Mouse (Mus musculus): ENCODE measurements around the gene Vezt. TPM values are rescaled to one million over a fixed set of nuclear protein-coding genes. Genes with fewer than 3 reads are reported as not detected.

Vezt gene
- total RNA-seq, 1 experiment = 18.8 TPM

GRCm38 (mm10) chr10:94072916-94073465 lies 37.4 kb upstream of the Vezt start:
- DNase-seq (ENCODE audit: low read depth, low spot score) = no peak
- Histone ChIP-seq H3K9ac (ENCODE audit: insufficient read depth, low read depth, low read length, poor library complexity, severe bottlenecking) (no peak overlapping the region), H3K9me3 (ENCODE audit: control insufficient read depth, insufficient read depth, low read depth, low read length) (no peaks in the 10 kb centered on the region), H3K4me1 (ENCODE audit: control insufficient read depth in 2 of 2, insufficient read depth in 2 of 2, low read length in 2 of 2, poor library complexity in 1 of 2) (0 out of 4 replicates have a peak, but pooled peaks cover 0 to 2% of the 10 kb centered on the region in 2 experiments), H3K27ac (ENCODE audit: insufficient read depth, low read depth, low read length, poor library complexity, severe bottlenecking) (no peak overlapping the region), H3K4me3 (ENCODE audit: insufficient read depth in 1 of 2, low read depth in 1 of 2, low read length in 2 of 2, poor library complexity in 1 of 2, severe bottlenecking in 1 of 2) (no peak overlapping the region), H3K36me3 (ENCODE audit: control insufficient read depth, insufficient read depth, low read length, poor library complexity, severe bottlenecking) (no peaks in the 10 kb centered on the region)
- TF ChIP-seq CHD2 (IDR thresholded peaks at IDR 0.05; ENCODE audit: low read depth, low read length) (no peak), MAFK (IDR thresholded peaks at IDR 0.05; ENCODE audit: insufficient read depth, low read depth, low read length) (no peak), ZC3H11A (IDR thresholded peaks at IDR 0.05; ENCODE audit: borderline replicate concordance, low read depth, low read length) (no peak), ZNF384 (IDR thresholded peaks at IDR 0.05; ENCODE audit: low read depth, low read length) (no peak), HCFC1 (IDR thresholded peaks at IDR 0.05; ENCODE audit: borderline replicate concordance, insufficient read depth, low read length) (no peak)
- in situ Hi-C loops (cut with MboI; ENCODE audit: low sequenced_read_pairs in 2 of 2, unreplicated experiment in 2 of 2) = no loop called here

GRCm38 (mm10) chr10:94072261-94072915 lies 36.8 kb upstream of the Vezt start:
- H3K9me3 ChIP-seq (ENCODE audit: control insufficient read depth, insufficient read depth, low read depth, low read length) = no peaks in the 10 kb centered on the region
- DNase-seq (ENCODE audit: low read depth, low spot score) = no peak
- no peak overlapping the region for H3K4me3 ChIP-seq (ENCODE audit: insufficient read depth in 1 of 2, low read depth in 1 of 2, low read length in 2 of 2, poor library complexity in 1 of 2, severe bottlenecking in 1 of 2)
- 0 out of 4 replicates have a peak, but pooled peaks cover 0 to 2% of the 10 kb centered on the region in 2 experiments for H3K4me1 ChIP-seq (ENCODE audit: control insufficient read depth in 2 of 2, insufficient read depth in 2 of 2, low read length in 2 of 2, poor library complexity in 1 of 2)
- H3K27ac ChIP-seq (ENCODE audit: insufficient read depth, low read depth, low read length, poor library complexity, severe bottlenecking) = no peak overlapping the region
- no peaks in the 10 kb centered on the region for H3K36me3 ChIP-seq (ENCODE audit: control insufficient read depth, insufficient read depth, low read length, poor library complexity, severe bottlenecking)
- H3K9ac ChIP-seq (ENCODE audit: insufficient read depth, low read depth, low read length, poor library complexity, severe bottlenecking) = no peak overlapping the region
- TF ChIP-seq ZNF384 (IDR thresholded peaks at IDR 0.05; ENCODE audit: low read depth, low read length) (no peak), ZC3H11A (IDR thresholded peaks at IDR 0.05; ENCODE audit: borderline replicate concordance, low read depth, low read length) (no peak), HCFC1 (IDR thresholded peaks at IDR 0.05; ENCODE audit: borderline replicate concordance, insufficient read depth, low read length) (no peak), MAFK (IDR thresholded peaks at IDR 0.05; ENCODE audit: insufficient read depth, low read depth, low read length) (no peak), CHD2 (IDR thresholded peaks at IDR 0.05; ENCODE audit: low read depth, low read length) (no peak)
- in situ Hi-C loops (cut with MboI; ENCODE audit: low sequenced_read_pairs in 2 of 2, unreplicated experiment in 2 of 2) = no loop called here

- TF ChIP-seq ZC3H11A (IDR thresholded peaks at IDR 0.05; ENCODE audit: borderline replicate concordance, low read depth, low read length) = no peak
- TF ChIP-seq CHD2 (IDR thresholded peaks at IDR 0.05; ENCODE audit: low read depth, low read length) = no peak
- no peak for TF ChIP-seq ZNF384 (IDR thresholded peaks at IDR 0.05; ENCODE audit: low read depth, low read length)
- no peak for TF ChIP-seq MAFK (IDR thresholded peaks at IDR 0.05; ENCODE audit: insufficient read depth, low read depth, low read length)
- no peak for TF ChIP-seq HCFC1 (IDR thresholded peaks at IDR 0.05; ENCODE audit: borderline replicate concordance, insufficient read depth, low read length)
- Histone ChIP-seq H3K9ac (ENCODE audit: insufficient read depth, low read depth, low read length, poor library complexity, severe bottlenecking) (no peak overlapping the region), H3K4me1 (ENCODE audit: control insufficient read depth in 2 of 2, insufficient read depth in 2 of 2, low read length in 2 of 2, poor library complexity in 1 of 2) (0 out of 4 replicates have a peak, but pooled peaks cover 0 to 2% of the 10 kb centered on the region in 2 experiments), H3K9me3 (ENCODE audit: control insufficient read depth, insufficient read depth, low read depth, low read length) (no peaks in the 10 kb centered on the region), H3K36me3 (ENCODE audit: control insufficient read depth, insufficient read depth, low read length, poor library complexity, severe bottlenecking) (no peaks in the 10 kb centered on the region), H3K4me3 (ENCODE audit: insufficient read depth in 1 of 2, low read depth in 1 of 2, low read length in 2 of 2, poor library complexity in 1 of 2, severe bottlenecking in 1 of 2) (no peak overlapping the region), H3K27ac (ENCODE audit: insufficient read depth, low read depth, low read length, poor library complexity, severe bottlenecking) (no peak overlapping the region)
- in situ Hi-C loops (cut with MboI; ENCODE audit: low sequenced_read_pairs in 2 of 2, unreplicated experiment in 2 of 2) = no loop called here
- DNase-seq (ENCODE audit: low read depth, low spot score) = no peak
Measured at GRCm38 (mm10) chr10:94071641-94072040, 36.0 kb upstream of the Vezt start.

GRCm38 (mm10) chr10:94068701-94069100 lies 33.1 kb upstream of the Vezt start:
- no peak for TF ChIP-seq MAFK (IDR thresholded peaks at IDR 0.05; ENCODE audit: insufficient read depth, low read depth, low read length)
- no peak for TF ChIP-seq ZNF384 (IDR thresholded peaks at IDR 0.05; ENCODE audit: low read depth, low read length)
- no peak for TF ChIP-seq ZC3H11A (IDR thresholded peaks at IDR 0.05; ENCODE audit: borderline replicate concordance, low read depth, low read length)
- TF ChIP-seq CHD2 (IDR thresholded peaks at IDR 0.05; ENCODE audit: low read depth, low read length) = no peak
- no peak for TF ChIP-seq HCFC1 (IDR thresholded peaks at IDR 0.05; ENCODE audit: borderline replicate concordance, insufficient read depth, low read length)
- no peak for DNase-seq (ENCODE audit: low read depth, low spot score)
- H3K27ac ChIP-seq (ENCODE audit: insufficient read depth, low read depth, low read length, poor library complexity, severe bottlenecking) = no peak overlapping the region

More at GRCm38 (mm10) chr10:94068701-94069100, 33.1 kb upstream of the Vezt start:
- Histone ChIP-seq H3K36me3 (ENCODE audit: control insufficient read depth, insufficient read depth, low read length, poor library complexity, severe bottlenecking) (no peaks in the 10 kb centered on the region), H3K9me3 (ENCODE audit: control insufficient read depth, insufficient read depth, low read depth, low read length) (no peaks in the 10 kb centered on the region), H3K4me3 (ENCODE audit: insufficient read depth in 1 of 2, low read depth in 1 of 2, low read length in 2 of 2, poor library complexity in 1 of 2, severe bottlenecking in 1 of 2) (no peak overlapping the region), H3K9ac (ENCODE audit: insufficient read depth, low read depth, low read length, poor library complexity, severe bottlenecking) (no peak overlapping the region), H3K4me1 (ENCODE audit: control insufficient read depth in 2 of 2, insufficient read depth in 2 of 2, low read length in 2 of 2, poor library complexity in 1 of 2) (0 out of 4 replicates have a peak, but pooled peaks cover 0 to 2% of the 10 kb centered on the region in 2 experiments)
- in situ Hi-C loops (cut with MboI; ENCODE audit: low sequenced_read_pairs in 2 of 2, unreplicated experiment in 2 of 2) = no loop called here
